Mouse (Mus musculus): ENCODE results near the gene Med19. TPM values are rescaled to one million over a fixed set of nuclear protein-coding genes. Genes with fewer than 3 reads are reported as not detected.
A peak's percentile ranks its signal among the peaks of the same experiment; 100 is the strongest.

Gene Med19
- polyA plus RNA-seq, 1 experiment from 2014 or later = 26.6 TPM

DNA sequence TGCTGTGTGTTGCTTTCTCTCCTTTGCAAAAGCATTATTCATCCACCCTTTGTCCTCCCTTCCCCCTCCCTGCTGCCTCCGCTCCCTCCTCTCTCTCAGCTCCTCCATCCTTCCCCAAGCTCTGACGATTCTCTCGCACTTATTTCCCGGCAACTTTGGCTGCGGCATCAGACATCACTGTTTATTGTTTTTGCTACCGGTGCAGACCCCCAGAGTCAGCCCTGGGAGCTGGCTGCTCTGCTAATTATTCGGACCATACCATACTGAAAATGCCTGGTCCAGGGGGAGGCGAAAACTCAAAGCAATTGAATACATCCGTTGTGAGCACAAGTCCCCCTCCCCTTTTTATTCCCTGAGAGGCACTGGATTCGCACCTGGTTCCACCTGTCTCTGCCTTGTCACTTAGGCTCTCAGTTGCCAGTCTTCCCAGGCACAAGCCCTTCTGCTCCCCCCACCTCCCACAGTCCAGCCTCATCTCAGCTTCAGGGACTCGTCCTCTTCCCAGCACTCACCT, 56.2 kb downstream of the Med19 start:
- peaks cover 31 to 46% of the 10 kb centered on the region in 2 experiments for H3K4me1 ChIP-seq (ENCODE audit: control insufficient read depth in 2 of 2, insufficient read depth in 2 of 2, low read length in 2 of 2)
- peak overlapping the region; percentile 47 to 53 for H3K4me3 ChIP-seq (ENCODE audit: control insufficient read depth in 1 of 2, insufficient read depth in 1 of 2, low read depth in 1 of 2, low read length in 2 of 2)
- H3K9me3 ChIP-seq (ENCODE audit: control insufficient read depth, low read length) = no peaks in the 10 kb centered on the region
- no peaks in the 10 kb centered on the region for H3K27me3 ChIP-seq (ENCODE audit: control insufficient read depth, insufficient read depth, low read length)
- no peak for ATAC-seq (ENCODE audit: insufficient number of reproducible peaks, insufficient read depth, low FRiP score, low read depth)
- peak overlapping the region; percentile 73 for H3K4me2 ChIP-seq (ENCODE audit: low read length)
- 2% methylated on average over 11 of the region's 11 CpGs for WGBS
- no peak overlapping the region for H3K27ac ChIP-seq (replicated peaks in 1 of 2; ENCODE audit: control insufficient read depth in 1 of 2, insufficient read depth in 1 of 2, low read depth in 2 of 2, low read length in 2 of 2)
- H3K36me3 ChIP-seq (ENCODE audit: control insufficient read depth, insufficient read depth, low read length) = no peaks in the 10 kb centered on the region
- peak overlapping the region; percentile 69 for H3K9ac ChIP-seq (ENCODE audit: low read length)

GRCm38 (mm10) chr2:84734919-84735318, 56.7 kb downstream of the Med19 start:
- Histone ChIP-seq H3K9ac (ENCODE audit: low read length) (peak overlapping the region; percentile 69), H3K4me3 (ENCODE audit: control insufficient read depth in 1 of 2, insufficient read depth in 1 of 2, low read depth in 1 of 2, low read length in 2 of 2) (peak overlapping the region; percentile 47 to 53), H3K9me3 (ENCODE audit: control insufficient read depth, low read length) (no peaks in the 10 kb centered on the region), H3K27ac (replicated peaks in 1 of 2; ENCODE audit: control insufficient read depth in 1 of 2, insufficient read depth in 1 of 2, low read depth in 2 of 2, low read length in 2 of 2) (no peak overlapping the region), H3K4me2 (ENCODE audit: low read length) (peak overlapping the region; percentile 73), H3K27me3 (ENCODE audit: control insufficient read depth, insufficient read depth, low read length) (no peaks in the 10 kb centered on the region), H3K36me3 (ENCODE audit: control insufficient read depth, insufficient read depth, low read length) (0 out of 2 replicates have a peak, but pooled peaks cover under 1% of the 10 kb centered on the region), H3K4me1 (ENCODE audit: control insufficient read depth in 2 of 2, insufficient read depth in 2 of 2, low read length in 2 of 2) (peaks cover 31 to 51% of the 10 kb centered on the region in 2 experiments)
- no peak for ATAC-seq (ENCODE audit: insufficient number of reproducible peaks, insufficient read depth, low FRiP score, low read depth)
- 3% methylated on average over 2 of the region's 2 CpGs for WGBS

DNA sequence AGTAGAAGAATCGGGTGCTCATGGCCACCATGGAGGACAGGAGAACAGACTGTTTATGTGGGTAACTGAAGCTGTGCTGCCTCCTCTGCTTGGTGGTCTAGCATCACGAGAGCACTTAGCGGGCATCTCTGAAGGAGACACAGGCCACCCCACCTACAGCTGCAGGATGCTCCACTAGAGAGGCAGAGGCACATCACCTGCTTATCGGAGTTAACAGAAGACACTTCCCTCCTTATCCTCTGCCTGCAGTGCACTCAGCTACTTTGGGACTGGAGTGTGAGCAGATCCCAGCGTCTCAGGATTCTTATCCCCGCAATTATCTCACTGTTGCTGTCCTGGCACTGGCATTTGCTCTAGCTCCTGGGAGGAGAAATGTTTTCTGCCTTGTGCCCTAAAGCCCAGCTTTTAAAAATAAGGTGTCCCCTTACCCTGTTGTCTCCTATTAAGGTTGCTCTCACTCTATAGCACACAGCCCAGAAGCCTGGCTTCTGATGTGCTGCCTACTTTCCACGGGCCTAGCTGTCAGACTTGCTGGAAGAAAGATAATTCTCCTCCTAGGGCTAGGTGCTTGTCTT, 57.2 kb downstream of the Med19 start:
- no peaks in the 10 kb centered on the region for H3K9me3 ChIP-seq (ENCODE audit: control insufficient read depth, low read length)
- no peak overlapping the region for H3K9ac ChIP-seq (ENCODE audit: low read length)
- WGBS = 14% methylated on average over 7 of the region's 7 CpGs
- H3K4me3 ChIP-seq (ENCODE audit: control insufficient read depth in 1 of 2, insufficient read depth in 1 of 2, low read depth in 1 of 2, low read length in 2 of 2) = no peak overlapping the region
- no peak for ATAC-seq (ENCODE audit: insufficient number of reproducible peaks, insufficient read depth, low FRiP score, low read depth)
- H3K4me2 ChIP-seq (ENCODE audit: low read length) = peak overlapping the region; percentile 73
- H3K36me3 ChIP-seq (ENCODE audit: control insufficient read depth, insufficient read depth, low read length) = peaks cover 5% of the 10 kb centered on the region; the same call in 1 of the 2 replicates
- no peak overlapping the region for H3K27ac ChIP-seq (replicated peaks in 1 of 2; ENCODE audit: control insufficient read depth in 1 of 2, insufficient read depth in 1 of 2, low read depth in 2 of 2, low read length in 2 of 2)
- no peaks in the 10 kb centered on the region for H3K27me3 ChIP-seq (ENCODE audit: control insufficient read depth, insufficient read depth, low read length)
- H3K4me1 ChIP-seq (ENCODE audit: control insufficient read depth in 2 of 2, insufficient read depth in 2 of 2, low read length in 2 of 2) = peaks cover 33 to 56% of the 10 kb centered on the region in 2 experiments

DNA sequence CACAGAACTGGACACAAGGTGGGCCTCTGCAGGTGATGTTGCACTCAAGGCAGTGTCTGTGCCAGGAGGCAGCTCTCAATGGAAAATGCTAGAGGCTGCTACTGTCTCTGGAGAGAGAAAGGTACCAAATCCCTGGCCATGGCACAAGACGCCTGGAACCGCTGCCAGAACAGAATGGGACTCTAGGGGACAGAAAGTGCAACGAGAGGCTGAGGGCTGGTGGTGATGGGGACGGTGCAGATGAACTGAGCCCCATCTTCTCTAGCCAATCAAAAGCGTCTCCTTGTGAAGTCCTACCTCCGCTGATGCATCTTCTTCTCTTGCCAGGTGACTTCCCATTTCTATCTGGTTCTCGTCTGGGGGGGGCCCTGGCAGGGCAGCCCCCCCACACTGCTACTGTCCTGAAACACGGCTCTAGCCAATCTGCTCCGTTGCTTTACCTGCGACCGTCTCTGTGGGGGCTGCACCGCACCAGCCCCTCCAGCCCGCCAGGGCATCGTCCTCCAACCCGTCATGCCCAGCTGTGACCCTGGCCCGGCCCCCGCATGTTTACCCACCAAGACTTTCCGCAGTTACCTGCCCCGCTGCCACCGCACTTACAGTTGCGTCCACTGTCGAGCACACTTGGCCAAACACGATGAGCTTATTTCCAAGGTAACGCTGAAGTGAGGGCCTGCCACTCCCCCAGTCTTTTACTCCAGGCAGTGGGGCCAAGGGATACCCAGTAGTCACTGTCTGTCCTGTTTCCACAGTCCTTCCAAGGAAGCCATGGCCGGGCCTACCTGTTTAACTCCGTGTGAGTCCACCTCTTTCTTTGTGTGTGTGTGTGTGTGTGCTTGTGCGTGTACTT, 58.3 kb downstream of the Med19 start:
- Histone ChIP-seq H3K36me3 (ENCODE audit: control insufficient read depth, insufficient read depth, low read length) (peaks cover 7% of the 10 kb centered on the region; the same call in 1 of the 2 replicates), H3K4me3 (ENCODE audit: control insufficient read depth in 1 of 2, insufficient read depth in 1 of 2, low read depth in 1 of 2, low read length in 2 of 2) (peak overlapping the region in 1 of 2 experiments; percentile 0; a peak in 1 of 4 replicates), H3K27me3 (ENCODE audit: control insufficient read depth, insufficient read depth, low read length) (no peaks in the 10 kb centered on the region), H3K4me2 (ENCODE audit: low read length) (peak overlapping the region; percentile 73), H3K4me1 (ENCODE audit: control insufficient read depth in 2 of 2, insufficient read depth in 2 of 2, low read length in 2 of 2) (peaks cover 34 to 63% of the 10 kb centered on the region in 2 experiments), H3K27ac (replicated peaks in 1 of 2; ENCODE audit: control insufficient read depth in 1 of 2, insufficient read depth in 1 of 2, low read depth in 2 of 2, low read length in 2 of 2) (no peak overlapping the region), H3K9me3 (ENCODE audit: control insufficient read depth, low read length) (no peaks in the 10 kb centered on the region), H3K9ac (ENCODE audit: low read length) (peak overlapping the region; percentile 28; the same call in 1 of the 2 replicates)
- 9% methylated on average over 26 of the region's 27 CpGs for WGBS
- no peak for ATAC-seq (ENCODE audit: insufficient number of reproducible peaks, insufficient read depth, low FRiP score, low read depth)

DNA sequence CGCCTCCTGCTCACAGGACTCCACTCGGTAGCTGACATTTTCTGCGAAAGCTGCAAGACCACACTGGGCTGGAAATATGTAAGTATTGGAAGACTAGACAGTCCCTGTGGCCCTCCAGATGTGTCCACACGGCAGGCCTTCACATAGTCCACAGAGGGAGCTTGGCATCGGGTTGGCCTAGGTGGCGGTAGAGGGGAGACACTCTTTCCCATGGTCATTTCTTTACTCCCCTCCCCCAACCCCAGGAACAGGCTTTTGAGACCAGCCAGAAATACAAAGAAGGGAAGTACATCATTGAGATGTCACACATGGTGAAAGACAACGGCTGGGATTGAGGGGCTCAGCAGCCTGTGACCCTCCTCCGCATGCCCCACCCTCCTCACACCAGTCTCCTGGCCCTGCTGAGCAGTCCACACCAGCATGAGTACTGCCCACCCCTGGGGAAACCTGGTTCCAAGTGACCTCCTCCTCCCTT, 59.3 kb downstream of the Med19 start:
- H3K27ac ChIP-seq (replicated peaks in 1 of 2; ENCODE audit: control insufficient read depth in 1 of 2, insufficient read depth in 1 of 2, low read depth in 2 of 2, low read length in 2 of 2) = peak overlapping the region in 1 of 2 experiments; percentile 24; a peak in 3 of 4 replicates
- no peak overlapping the region for H3K9ac ChIP-seq (ENCODE audit: low read length)
- no peaks in the 10 kb centered on the region for H3K9me3 ChIP-seq (ENCODE audit: control insufficient read depth, low read length)
- no peaks in the 10 kb centered on the region for H3K27me3 ChIP-seq (ENCODE audit: control insufficient read depth, insufficient read depth, low read length)
- H3K4me2 ChIP-seq (ENCODE audit: low read length) = peak overlapping the region; percentile 73
- no peak overlapping the region for H3K4me3 ChIP-seq (ENCODE audit: control insufficient read depth in 1 of 2, insufficient read depth in 1 of 2, low read depth in 1 of 2, low read length in 2 of 2)
- WGBS = 9% methylated on average over 8 of the region's 8 CpGs
- H3K36me3 ChIP-seq (ENCODE audit: control insufficient read depth, insufficient read depth, low read length) = peaks cover 9% of the 10 kb centered on the region; the same call in 1 of the 2 replicates
- peak; percentile 13; the same call in 1 of the 2 replicates for ATAC-seq (ENCODE audit: insufficient number of reproducible peaks, insufficient read depth, low FRiP score, low read depth)
- peaks cover 40 to 71% of the 10 kb centered on the region in 2 experiments for H3K4me1 ChIP-seq (ENCODE audit: control insufficient read depth in 2 of 2, insufficient read depth in 2 of 2, low read length in 2 of 2)

Other genes starting within 250 kb of the Med19 start
- 87.0 and 90.8 TPM in 2 replicates for gene Tfpi, start 201.6 kb upstream of the Med19 start, polyA plus RNA-seq (2014; fragmentation: Nextera tagmentation; extraction: Ambion mirVana)
- gene Ctnnd1, start 27.6 kb upstream of the Med19 start, polyA plus RNA-seq (2014; fragmentation: Nextera tagmentation; extraction: Ambion mirVana) = 65.2 and 68.5 TPM in 2 replicates
- 0.11 and 0.15 TPM in 2 replicates for gene Btbd18, start 19.3 kb upstream of the Med19 start, polyA plus RNA-seq (2014; fragmentation: Nextera tagmentation; extraction: Ambion mirVana)
- gene Selenoh, start 7.6 kb upstream of the Med19 start, polyA plus RNA-seq (2014; fragmentation: Nextera tagmentation; extraction: Ambion mirVana) = 248 and 271 TPM in 2 replicates
- not detected in 2 replicates for gene Gm28635, start 361 bp upstream of the Med19 start, polyA plus RNA-seq (2014; fragmentation: Nextera tagmentation; extraction: Ambion mirVana)
- gene Tmx2, start 738 bp downstream of the Med19 start, polyA plus RNA-seq (2014; fragmentation: Nextera tagmentation; extraction: Ambion mirVana) = 161 and 193 TPM in 2 replicates
- 26.4 and 27.1 TPM in 2 replicates for gene Zdhhc5, start 36.8 kb downstream of the Med19 start, polyA plus RNA-seq (2014; fragmentation: Nextera tagmentation; extraction: Ambion mirVana)
- 14.3 and 16.9 TPM in 2 replicates for gene Clp1, start 48.9 kb downstream of the Med19 start, polyA plus RNA-seq (2014; fragmentation: Nextera tagmentation; extraction: Ambion mirVana)
- gene Ypel4, start 55.7 kb downstream of the Med19 start, polyA plus RNA-seq (2014; fragmentation: Nextera tagmentation; extraction: Ambion mirVana) = 3.5 and 4.5 TPM in 2 replicates
- gene Gm19426, start 65.3 kb downstream of the Med19 start, polyA plus RNA-seq (2014; fragmentation: Nextera tagmentation; extraction: Ambion mirVana) = 4.4 and 4.5 TPM in 2 replicates
- 37.9 and 46.6 TPM in 2 replicates for gene Serping1, start 97.0 kb downstream of the Med19 start, polyA plus RNA-seq (2014; fragmentation: Nextera tagmentation; extraction: Ambion mirVana)
- gene Ube2l6, start 120.4 kb downstream of the Med19 start, polyA plus RNA-seq (2014; fragmentation: Nextera tagmentation; extraction: Ambion mirVana) = 59.4 and 82.6 TPM in 2 replicates
- gene Smtnl1, start 144.2 kb downstream of the Med19 start, polyA plus RNA-seq (2014; fragmentation: Nextera tagmentation; extraction: Ambion mirVana) = 0.11 and 0.19 TPM in 2 replicates
- gene Timm10, start 148.6 kb downstream of the Med19 start, polyA plus RNA-seq (2014; fragmentation: Nextera tagmentation; extraction: Ambion mirVana) = 90.3 and 94.1 TPM in 2 replicates
- 9.2 and 10.5 TPM in 2 replicates for gene Slc43a1, start 160.4 kb downstream of the Med19 start, polyA plus RNA-seq (2014; fragmentation: Nextera tagmentation; extraction: Ambion mirVana)
- gene Rtn4rl2, start 208.3 kb downstream of the Med19 start, polyA plus RNA-seq (2014; fragmentation: Nextera tagmentation; extraction: Ambion mirVana) = 2.2 TPM in 2 replicates

Data from heart, embryonic 14.5 days (tissue).